Mouse (Mus musculus) macrophage (primary cell): Measurements from ENCODE around the gene Suclg2. TPM values are rescaled to one million over a fixed set of nuclear protein-coding genes. Genes with fewer than 3 reads are reported as not detected.

Experiments used
- H3K27ac ChIP-seq: fragments of 350-480 bp; formaldehyde crosslinking; 2 replicates; pipeline ENCODE4 v1.9.0; 2021
- H3K36me3 ChIP-seq: fragments of 350-480 bp; formaldehyde crosslinking; 2 replicates; pipeline ENCODE4 v1.9.0; 2021; ENCODE audit errors: inconsistent target
- H3K4me3 ChIP-seq: fragments of 350-480 bp; formaldehyde crosslinking; 2 replicates; pipeline ENCODE4 v1.9.0; 2021; ENCODE audit errors: inconsistent target
- H3K79me2 ChIP-seq: fragments of 350-480 bp; formaldehyde crosslinking; 2 replicates; pipeline ENCODE4 v1.9.0; 2021; ENCODE audit errors: inconsistent target
- WGBS: methylation state at CpG from one replicate; pipeline ENCODE4 v1.1.7; 2026; ENCODE audit warnings: inconsistent platforms; ENCODE audit not compliant: missing documents; 5-methylcytosine and 5-hydroxymethylcytosine counted together
- polyA plus RNA-seq: library from polyadenylated mRNA; stranded (reverse); fragments of 250-400 nt; gene quantifications from 3 replicates; pipeline ENCODE4 v1.2.4, GENCODE M21; 2018; ENCODE audit warnings: inconsistent platforms

Gene Suclg2
- polyA plus RNA-seq, 1 experiment from 2014 or later, result 20.0 TPM

- 98% methylated on average over 4 of the region's 4 CpGs for WGBS
- Histone ChIP-seq H3K4me3 (no peak overlapping the region), H3K27ac (no peak overlapping the region), H3K79me2 (no peaks in the 10 kb centered on the region), H3K36me3 (no peaks in the 10 kb centered on the region)
These were observed 138.8 kb downstream of the Suclg2 start for GRCm38 (mm10) chr6:95579792-95580191.

GRCm38 (mm10) chr6:95575531-95575930, 143.1 kb downstream of the Suclg2 start:
- WGBS, result 91% methylated on average over 4 of the region's 4 CpGs
- Histone ChIP-seq H3K4me3 (no peak overlapping the region), H3K27ac (no peak overlapping the region), H3K36me3 (no peaks in the 10 kb centered on the region), H3K79me2 (no peaks in the 10 kb centered on the region)

- H3K36me3 ChIP-seq, result no peaks in the 10 kb centered on the region
- 90% methylated on average over 3 of the region's 3 CpGs for WGBS
- H3K4me3 ChIP-seq, result no peak overlapping the region
- no peaks in the 10 kb centered on the region for H3K79me2 ChIP-seq
- no peak overlapping the region for H3K27ac ChIP-seq
These were observed 143.7 kb downstream of the Suclg2 start for GRCm38 (mm10) chr6:95574867-95575266.

DNA sequence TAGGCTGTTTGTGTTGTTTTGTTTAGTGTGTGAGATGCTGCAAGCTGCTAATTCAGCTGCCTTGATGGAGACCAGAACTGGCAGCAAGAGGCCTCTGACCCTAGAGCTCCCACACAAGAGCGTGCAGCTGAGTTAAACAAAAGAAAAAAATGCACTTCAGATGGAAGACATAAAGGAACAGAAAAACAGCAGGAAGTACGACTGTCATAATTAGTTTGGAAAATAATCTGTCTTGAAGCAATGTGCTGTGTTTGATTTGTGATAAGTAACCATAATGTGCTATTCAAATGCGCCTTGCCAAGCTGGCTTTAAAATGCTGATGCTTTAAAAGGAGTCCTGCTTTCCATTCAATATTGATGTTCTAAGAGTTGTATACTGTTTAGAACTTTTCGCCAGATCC, 144.2 kb downstream of the Suclg2 start:
- H3K4me3 ChIP-seq, result no peak overlapping the region
- no peaks in the 10 kb centered on the region for H3K79me2 ChIP-seq
- WGBS, result 100% methylated on average over 4 of the region's 4 CpGs
- no peak overlapping the region for H3K27ac ChIP-seq
- no peaks in the 10 kb centered on the region for H3K36me3 ChIP-seq

- Histone ChIP-seq H3K79me2 (no peaks in the 10 kb centered on the region), H3K36me3 (no peaks in the 10 kb centered on the region), H3K4me3 (no peak overlapping the region), H3K27ac (no peak overlapping the region)
- 90% methylated on average over 3 of the region's 3 CpGs for WGBS
These were observed 145.4 kb downstream of the Suclg2 start for GRCm38 (mm10) chr6:95573035-95573759.

DNA sequence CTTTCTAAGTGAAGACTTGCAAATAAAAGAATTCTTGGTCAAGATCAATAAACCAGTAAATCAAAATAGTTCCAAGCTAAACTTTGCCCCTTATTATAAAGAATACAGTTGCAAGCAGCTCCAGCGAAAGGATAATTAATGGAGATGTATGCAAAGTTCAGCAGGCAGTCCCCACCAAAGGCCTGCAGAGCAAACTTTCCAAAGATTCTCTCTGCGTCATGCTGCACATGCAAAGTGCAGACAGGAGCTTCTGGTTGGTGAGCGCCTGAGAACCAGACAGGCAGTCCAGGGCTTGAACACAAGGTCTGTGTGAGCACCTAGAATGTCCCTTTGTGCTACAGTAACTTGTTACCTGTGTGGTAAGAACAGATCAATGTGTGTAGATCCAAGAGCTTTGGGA, 147.0 kb downstream of the Suclg2 start:
- H3K79me2 ChIP-seq, result no peaks in the 10 kb centered on the region
- H3K27ac ChIP-seq, result no peak overlapping the region
- no peaks in the 10 kb centered on the region for H3K36me3 ChIP-seq
- 91% methylated on average over 3 of the region's 3 CpGs for WGBS
- no peak overlapping the region for H3K4me3 ChIP-seq

- Histone ChIP-seq H3K79me2 (no peaks in the 10 kb centered on the region), H3K4me3 (no peak overlapping the region), H3K27ac (no peak overlapping the region), H3K36me3 (no peaks in the 10 kb centered on the region)
- 100% methylated on average over 2 of the region's 2 CpGs for WGBS
These were observed 155.1 kb downstream of the Suclg2 start for GRCm38 (mm10) chr6:95563355-95564009.

GRCm38 (mm10) chr6:95556320-95556719, 162.3 kb downstream of the Suclg2 start:
- no peak overlapping the region for H3K27ac ChIP-seq
- WGBS, result 98% methylated on average over 6 of the region's 6 CpGs
- no peak overlapping the region for H3K4me3 ChIP-seq
- no peaks in the 10 kb centered on the region for H3K36me3 ChIP-seq
- H3K79me2 ChIP-seq, result no peaks in the 10 kb centered on the region

- 9% methylated on average over 6 of the region's 6 CpGs for WGBS
- no peak overlapping the region for H3K4me3 ChIP-seq
- no peaks in the 10 kb centered on the region for H3K36me3 ChIP-seq
- no peaks in the 10 kb centered on the region for H3K79me2 ChIP-seq
- no peak overlapping the region for H3K27ac ChIP-seq
These were observed 166.2 kb downstream of the Suclg2 start for GRCm38 (mm10) chr6:95552339-95552950.

DNA sequence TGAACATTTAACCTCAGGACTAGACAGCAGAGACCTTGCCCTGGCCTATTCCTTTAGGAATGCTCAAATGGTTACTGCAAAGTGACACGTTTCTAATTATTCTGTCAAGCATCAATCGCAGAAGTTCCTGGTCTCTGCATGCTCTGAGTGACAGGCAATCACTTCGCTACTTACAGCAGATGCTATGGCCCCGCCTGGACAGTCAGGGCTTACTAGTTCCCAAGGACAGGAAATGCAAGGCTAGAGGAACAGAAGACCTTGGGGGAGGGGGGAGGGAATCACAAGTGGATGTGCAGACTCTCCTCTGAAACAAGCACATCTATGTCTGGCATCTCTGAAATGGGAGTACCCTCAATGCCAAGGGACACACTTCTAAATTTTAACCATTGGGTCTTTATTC, 167.6 kb downstream of the Suclg2 start:
- 97% methylated on average over 4 of the region's 4 CpGs for WGBS
- Histone ChIP-seq H3K79me2 (no peaks in the 10 kb centered on the region), H3K36me3 (no peaks in the 10 kb centered on the region), H3K4me3 (no peak overlapping the region), H3K27ac (no peak overlapping the region)

DNA sequence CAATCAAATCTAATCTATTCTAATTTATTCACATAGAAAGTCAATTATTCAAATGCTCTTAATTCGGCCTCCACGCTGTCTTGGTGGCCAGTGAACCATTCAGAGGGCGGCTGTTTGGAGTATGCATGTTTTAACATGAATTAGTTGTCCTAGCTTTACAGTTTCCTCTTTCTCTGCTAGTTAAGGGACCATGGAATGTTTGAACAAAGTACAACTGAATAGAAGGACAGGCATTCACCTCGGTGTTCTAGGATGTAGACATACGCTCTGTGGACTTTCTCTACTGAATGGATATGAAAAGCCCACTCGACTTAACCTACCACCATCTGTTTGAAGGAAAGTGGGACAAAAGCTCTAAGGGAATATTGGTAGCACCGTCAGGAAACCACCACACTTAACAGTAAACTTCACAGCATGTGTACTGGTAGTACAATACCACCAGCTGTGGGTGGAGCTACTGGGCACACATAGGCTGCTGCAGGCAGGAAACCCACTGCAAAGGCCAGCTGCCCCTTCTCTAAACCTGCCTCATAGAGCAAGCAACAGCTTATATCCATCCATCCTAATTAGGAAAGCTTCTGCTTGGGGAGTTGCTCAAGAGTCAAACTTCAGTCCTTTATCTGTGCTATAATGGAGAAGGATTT, 172.3 kb downstream of the Suclg2 start:
- 88% methylated on average over 7 of the region's 7 CpGs for WGBS
- no peak overlapping the region for H3K27ac ChIP-seq
- H3K4me3 ChIP-seq, result no peak overlapping the region
- H3K79me2 ChIP-seq, result no peaks in the 10 kb centered on the region
- H3K36me3 ChIP-seq, result no peaks in the 10 kb centered on the region

GRCm38 (mm10) chr6:95545714-95546113, 172.9 kb downstream of the Suclg2 start:
- H3K4me3 ChIP-seq, result no peak overlapping the region
- H3K79me2 ChIP-seq, result no peaks in the 10 kb centered on the region
- H3K27ac ChIP-seq, result no peak overlapping the region
- no peaks in the 10 kb centered on the region for H3K36me3 ChIP-seq

DNA sequence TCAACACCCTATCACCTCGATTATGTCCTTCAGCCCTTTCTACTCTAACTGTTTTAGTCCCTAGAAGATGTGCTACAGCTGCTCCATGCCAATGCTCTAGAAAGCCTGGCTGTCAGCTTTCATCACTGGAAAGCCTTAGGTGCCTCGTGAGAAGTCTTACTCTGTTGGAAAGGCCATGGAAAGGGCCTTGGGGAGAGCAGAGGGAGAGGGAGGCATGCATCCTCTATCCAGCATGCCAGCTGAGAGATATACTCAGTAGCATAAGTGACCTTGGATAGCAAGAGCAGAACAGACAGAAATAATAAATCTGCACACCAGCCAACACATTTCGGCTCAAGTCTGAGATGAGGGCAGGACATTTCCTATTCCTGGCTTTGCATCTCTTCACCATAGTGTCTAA, 173.3 kb downstream of the Suclg2 start:
- H3K36me3 ChIP-seq, result no peaks in the 10 kb centered on the region
- H3K4me3 ChIP-seq, result no peak overlapping the region
- H3K79me2 ChIP-seq, result no peaks in the 10 kb centered on the region
- WGBS, result 100% methylated on average over 3 of the region's 3 CpGs
- H3K27ac ChIP-seq, result no peak overlapping the region

- H3K27ac ChIP-seq, result no peak overlapping the region
- WGBS, result 92% methylated on average over 3 of the region's 3 CpGs
- no peak overlapping the region for H3K4me3 ChIP-seq
- no peaks in the 10 kb centered on the region for H3K36me3 ChIP-seq
- H3K79me2 ChIP-seq, result no peaks in the 10 kb centered on the region
These were observed 183.4 kb downstream of the Suclg2 start for GRCm38 (mm10) chr6:95535191-95535590.

- WGBS, result 94% methylated on average over 2 of the region's 2 CpGs
- Histone ChIP-seq H3K79me2 (no peaks in the 10 kb centered on the region), H3K27ac (no peak overlapping the region), H3K36me3 (no peaks in the 10 kb centered on the region), H3K4me3 (no peak overlapping the region)
These were observed 198.8 kb downstream of the Suclg2 start for GRCm38 (mm10) chr6:95519846-95520245.
